Mouse (Mus musculus) limb, embryonic 12.5 days (tissue): Measurements from ENCODE around the gene Mcrip1. TPM values are rescaled to one million over a fixed set of nuclear protein-coding genes. Genes with fewer than 3 reads are reported as not detected.

ENCODE experiments used
- ATAC-seq: fragments of 200-750 bp; cut with Nextera tagmentation; 2 replicates; pipeline ENCODE4 v1.8.0; 2017; ENCODE audit warnings: low read depth, moderate TSS enrichment; ENCODE audit not compliant: insufficient number of reproducible peaks, insufficient read depth, low FRiP score, low TSS enrichment
- H3K27ac ChIP-seq: fragments of 300-500 bp; sonication (generic); 2 replicates; pipeline ENCODE4 v1.5.1; 2016; ENCODE audit warnings: mild to moderate bottlenecking, moderate library complexity
- H3K27me3 ChIP-seq: fragments of 300-500 bp; sonication (generic); 2 replicates; pipeline ENCODE4 v1.6.1; 2016; ENCODE audit warnings: mild to moderate bottlenecking, moderate library complexity
- H3K36me3 ChIP-seq: fragments of 300-500 bp; sonication (generic); 2 replicates; pipeline ENCODE4 v1.6.1; 2016; ENCODE audit warnings: mild to moderate bottlenecking, moderate library complexity
- H3K4me1 ChIP-seq: fragments of 300-500 bp; sonication (generic); replicated peaks from 2 replicates; pipeline ENCODE4 v1.6.1; 2016
- H3K4me2 ChIP-seq: fragments of 300-500 bp; sonication (generic); 2 replicates; pipeline ENCODE4 v1.6.1; 2016; ENCODE audit warnings: mild to moderate bottlenecking, moderate library complexity
- H3K4me3 ChIP-seq: fragments of 300-500 bp; sonication (generic); replicated peaks from 2 replicates; pipeline ENCODE4 v1.5.1; 2016; ENCODE audit warnings: mild to moderate bottlenecking
- H3K9ac ChIP-seq: fragments of 300-500 bp; sonication (generic); replicated peaks from 2 replicates; pipeline ENCODE4 v1.6.1; 2016; ENCODE audit warnings: mild to moderate bottlenecking, moderate library complexity
- H3K9me3 ChIP-seq: fragments of 300-500 bp; sonication (generic); 2 replicates; pipeline ENCODE4 v1.6.1; 2016; ENCODE audit warnings: mild to moderate bottlenecking, moderate library complexity
- WGBS: fragments of 180-500 bp; shearing (Covaris S2); methylation state at CpG from one replicate; pipeline ENCODE4 v1.1.7; 2016; 5-methylcytosine and 5-hydroxymethylcytosine counted together
- polyA plus RNA-seq: library from polyadenylated mRNA; unstranded; fragments of >200 nt; fragmentation: Nextera tagmentation; extraction: Ambion mirVana; gene quantifications from 2 replicates; pipeline ENCODE4 v1.2.1, GENCODE M21; 2016

The Mcrip1 gene
- polyA plus RNA-seq, 1 experiment from 2014 or later = 229 TPM

- no peaks in the 10 kb centered on the region for H3K9me3 ChIP-seq
- H3K36me3 ChIP-seq = no peaks in the 10 kb centered on the region
- no peaks in the 10 kb centered on the region for H3K27me3 ChIP-seq
- no peak overlapping the region for H3K4me3 ChIP-seq
- WGBS = 45% methylated on average over 4 of the region's 4 CpGs
- no peak for ATAC-seq
- peaks cover 12% of the 10 kb centered on the region; the same call in 1 of the 2 replicates for H3K4me1 ChIP-seq
- 0 out of 2 replicates have a peak overlapping the region, but pooled peaks have one; percentile 8 for H3K27ac ChIP-seq
- H3K9ac ChIP-seq = no peak overlapping the region
- no peak overlapping the region for H3K4me2 ChIP-seq
Measured at GRCm38 (mm10) chr11:120509940-120510339, 39.6 kb downstream of the Mcrip1 start.

- Histone ChIP-seq H3K36me3 (no peaks in the 10 kb centered on the region), H3K4me2 (no peak overlapping the region), H3K27me3 (no peaks in the 10 kb centered on the region), H3K4me1 (peaks cover 12% of the 10 kb centered on the region; the same call in 1 of the 2 replicates), H3K4me3 (no peak overlapping the region), H3K27ac (no peak overlapping the region), H3K9ac (no peak overlapping the region), H3K9me3 (no peaks in the 10 kb centered on the region)
- ATAC-seq = no peak
- 91% methylated on average over 9 of the region's 9 CpGs for WGBS
Measured at GRCm38 (mm10) chr11:120508290-120508870, 41.1 kb downstream of the Mcrip1 start.

GRCm38 (mm10) chr11:120507611-120508289, 41.8 kb downstream of the Mcrip1 start:
- H3K36me3 ChIP-seq = no peaks in the 10 kb centered on the region
- H3K9ac ChIP-seq = no peak overlapping the region
- no peak overlapping the region for H3K27ac ChIP-seq
- no peaks in the 10 kb centered on the region for H3K9me3 ChIP-seq
- 78% methylated on average over 13 of the region's 13 CpGs for WGBS
- peaks cover 12% of the 10 kb centered on the region; the same call in 1 of the 2 replicates for H3K4me1 ChIP-seq
- ATAC-seq = no peak
- no peak overlapping the region for H3K4me2 ChIP-seq
- H3K4me3 ChIP-seq = no peak overlapping the region
- no peaks in the 10 kb centered on the region for H3K27me3 ChIP-seq

GRCm38 (mm10) chr11:120506899-120507298, 42.6 kb downstream of the Mcrip1 start:
- no peaks in the 10 kb centered on the region for H3K27me3 ChIP-seq
- WGBS = 55% methylated on average over 4 of the region's 4 CpGs

GRCm38 (mm10) chr11:120505661-120506060, 43.9 kb downstream of the Mcrip1 start:
- Histone ChIP-seq H3K27me3 (no peaks in the 10 kb centered on the region), H3K9me3 (no peaks in the 10 kb centered on the region), H3K36me3 (no peaks in the 10 kb centered on the region), H3K9ac (no peak overlapping the region), H3K4me3 (no peak overlapping the region), H3K4me1 (peaks cover 5% of the 10 kb centered on the region; the same call in 1 of the 2 replicates), H3K27ac (no peak overlapping the region), H3K4me2 (no peak overlapping the region)
- no peak for ATAC-seq
- WGBS = 90% methylated on average over 3 of the region's 3 CpGs

More at GRCm38 (mm10) chr11:120506899-120507298, 42.6 kb downstream of the Mcrip1 start:
- Histone ChIP-seq H3K4me2 (no peak overlapping the region), H3K9ac (no peak overlapping the region), H3K36me3 (no peaks in the 10 kb centered on the region), H3K9me3 (no peaks in the 10 kb centered on the region), H3K4me3 (no peak overlapping the region), H3K4me1 (peaks cover 12% of the 10 kb centered on the region; the same call in 1 of the 2 replicates), H3K27ac (no peak overlapping the region)
- no peak for ATAC-seq

- Histone ChIP-seq H3K4me3 (no peak overlapping the region), H3K4me1 (no peaks in the 10 kb centered on the region; the same call in 1 of the 2 replicates), H3K4me2 (no peak overlapping the region), H3K27ac (no peak overlapping the region), H3K9me3 (no peaks in the 10 kb centered on the region), H3K36me3 (peaks cover 28% of the 10 kb centered on the region), H3K27me3 (no peaks in the 10 kb centered on the region), H3K9ac (no peak overlapping the region)
- no peak for ATAC-seq
- WGBS = 89% methylated on average over 4 of the region's 4 CpGs
Measured at GRCm38 (mm10) chr11:120501701-120502100, 47.8 kb downstream of the Mcrip1 start.

- no peaks in the 10 kb centered on the region; the same call in 1 of the 2 replicates for H3K4me1 ChIP-seq
- no peaks in the 10 kb centered on the region for H3K27me3 ChIP-seq
- 69% methylated on average over 6 of the region's 6 CpGs for WGBS
- no peak overlapping the region for H3K9ac ChIP-seq
- ATAC-seq = no peak
- H3K36me3 ChIP-seq = peaks cover 35% of the 10 kb centered on the region
- no peak overlapping the region for H3K27ac ChIP-seq
- no peak overlapping the region for H3K4me3 ChIP-seq
- H3K9me3 ChIP-seq = no peaks in the 10 kb centered on the region
- H3K4me2 ChIP-seq = no peak overlapping the region
Measured at GRCm38 (mm10) chr11:120501018-120501417, 48.5 kb downstream of the Mcrip1 start.

GRCm38 (mm10) chr11:120500357-120500756, 49.2 kb downstream of the Mcrip1 start:
- no peaks in the 10 kb centered on the region; the same call in 1 of the 2 replicates for H3K4me1 ChIP-seq
- no peak overlapping the region for H3K9ac ChIP-seq
- 14% methylated on average over 3 of the region's 3 CpGs for WGBS
- no peak overlapping the region for H3K27ac ChIP-seq
- no peaks in the 10 kb centered on the region for H3K27me3 ChIP-seq
- peaks cover 41% of the 10 kb centered on the region for H3K36me3 ChIP-seq
- H3K9me3 ChIP-seq = no peaks in the 10 kb centered on the region
- no peak overlapping the region for H3K4me3 ChIP-seq
- no peak overlapping the region for H3K4me2 ChIP-seq
- ATAC-seq = no peak

GRCm38 (mm10) chr11:120499894-120500293, 49.6 kb downstream of the Mcrip1 start:
- ATAC-seq = no peak
- no peaks in the 10 kb centered on the region; the same call in 1 of the 2 replicates for H3K4me1 ChIP-seq
- no peaks in the 10 kb centered on the region for H3K27me3 ChIP-seq
- H3K9ac ChIP-seq = no peak overlapping the region
- peaks cover 46% of the 10 kb centered on the region for H3K36me3 ChIP-seq
- no peak overlapping the region for H3K4me2 ChIP-seq
- no peak overlapping the region for H3K27ac ChIP-seq
- 84% methylated on average over 6 of the region's 6 CpGs for WGBS
- no peaks in the 10 kb centered on the region for H3K9me3 ChIP-seq
- H3K4me3 ChIP-seq = no peak overlapping the region

- no peaks in the 10 kb centered on the region for H3K9me3 ChIP-seq
- no peak overlapping the region for H3K4me3 ChIP-seq
- peaks cover under 1% of the 10 kb centered on the region; the same call in 1 of the 2 replicates for H3K4me1 ChIP-seq
- no peak for ATAC-seq
- no peak overlapping the region for H3K4me2 ChIP-seq
- H3K27ac ChIP-seq = no peak overlapping the region
- WGBS = 90% methylated on average over 5 of the region's 5 CpGs
- H3K9ac ChIP-seq = no peak overlapping the region
- peaks cover 55% of the 10 kb centered on the region for H3K36me3 ChIP-seq
- H3K27me3 ChIP-seq = no peaks in the 10 kb centered on the region
Measured at GRCm38 (mm10) chr11:120498891-120499290, 50.6 kb downstream of the Mcrip1 start.

GRCm38 (mm10) chr11:120498226-120498625, 51.3 kb downstream of the Mcrip1 start:
- Histone ChIP-seq H3K4me1 (peaks cover 7% of the 10 kb centered on the region), H3K9ac (no peak overlapping the region), H3K36me3 (peaks cover 55% of the 10 kb centered on the region), H3K27me3 (no peaks in the 10 kb centered on the region), H3K27ac (no peak overlapping the region), H3K9me3 (no peaks in the 10 kb centered on the region), H3K4me2 (no peak overlapping the region), H3K4me3 (no peak overlapping the region)
- no peak for ATAC-seq
- 92% methylated on average over 12 of the region's 12 CpGs for WGBS
